Mouse (Mus musculus) small intestine, adult 10 weeks (tissue): ENCODE measurements around the gene Zdhhc7. TPM values are rescaled to one million over a fixed set of nuclear protein-coding genes. Genes with fewer than 3 reads are reported as not detected.

Experiments used
- polyA plus RNA-seq: library from polyadenylated mRNA; stranded (reverse); fragments of 350-450 nt; fragmentation: Illumina TruSeq; extraction: RNeasy Lipid Tissue Mini Kit (QIAGEN cat#74804); gene quantifications from one replicate; pipeline ENCODE4 v1.2.3, GENCODE M21; 2014; ENCODE audit warnings: low replicate concordance

Zdhhc7 gene
- 0.78 TPM for polyA plus RNA-seq

DNA sequence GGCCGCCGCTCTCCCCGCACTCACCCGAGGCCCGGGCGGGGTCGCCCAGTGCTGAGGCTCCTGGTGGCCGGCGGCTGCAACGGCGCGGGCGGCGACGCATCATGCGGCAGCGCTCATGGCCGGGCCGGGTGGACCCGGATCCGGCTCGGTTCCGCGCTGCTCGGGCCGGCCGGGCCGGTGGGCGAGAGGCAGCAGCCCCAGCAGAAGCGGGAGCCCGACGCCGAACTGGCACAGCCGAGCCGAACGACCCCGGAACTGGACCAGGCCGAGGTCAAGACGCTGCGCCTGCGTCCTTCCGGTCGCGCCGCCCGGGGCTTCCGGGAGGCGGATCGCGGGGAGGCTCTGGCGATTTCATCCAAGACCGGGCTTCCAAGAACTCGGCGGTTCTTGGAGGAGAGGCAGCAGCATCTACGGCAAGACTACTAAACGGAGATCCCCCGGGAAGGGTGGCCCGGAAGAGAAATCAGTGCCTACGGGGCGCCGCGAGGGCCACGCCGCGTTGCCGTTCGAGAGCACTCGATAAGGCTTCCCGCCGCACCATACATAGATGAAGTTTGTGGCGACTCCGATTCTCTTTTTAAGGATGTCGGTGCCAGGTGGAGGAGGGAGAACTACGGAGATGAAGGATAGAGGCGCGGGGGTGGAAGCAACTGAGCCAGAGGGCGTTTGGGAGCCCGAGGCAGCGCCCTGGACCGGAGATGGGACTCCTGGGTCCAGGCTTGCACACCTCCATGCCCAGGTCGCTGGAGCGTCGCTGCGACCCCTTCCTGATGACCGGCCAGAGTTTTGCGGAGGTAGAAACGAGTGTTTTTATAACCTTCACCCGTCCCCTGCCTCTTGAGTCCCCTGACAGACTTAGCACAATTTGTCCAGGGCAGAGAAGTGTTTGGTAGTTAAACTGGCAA is at the start of gene Zdhhc7:
Gene Zdhhc7, minus strand, starts transcription at position 415 of the 905 bp plus-strand sequence.

DNA sequence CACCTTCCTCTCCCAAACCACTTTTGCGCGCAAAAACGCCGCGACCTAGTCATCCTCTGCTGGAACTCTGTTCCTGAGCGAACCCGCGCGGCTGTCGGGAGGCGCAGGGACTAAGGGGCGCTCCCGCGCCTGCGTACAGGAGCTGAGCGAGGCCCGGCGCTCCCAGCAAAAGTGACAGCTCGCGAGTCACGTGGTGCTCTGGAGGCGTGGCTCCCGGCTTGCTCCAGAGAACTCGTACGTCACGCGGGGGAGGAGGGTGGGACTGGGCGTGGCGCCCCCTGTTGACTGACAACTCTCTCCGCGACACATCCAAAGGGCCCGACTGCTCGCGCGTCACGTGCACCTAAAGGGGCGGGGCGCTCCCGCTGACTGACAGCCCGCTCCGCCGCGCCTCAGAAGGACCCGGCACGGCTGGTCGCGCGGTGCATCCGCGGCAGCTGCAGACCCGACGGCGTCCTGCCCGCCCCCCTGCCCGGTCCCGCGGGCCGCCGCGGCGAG is 12.5 kb upstream of the Zdhhc7 start, which contains the start of gene 6430548M08Rik:
Gene 6430548M08Rik, plus strand, starts transcription at position 395 of the 498 bp plus-strand sequence.

Other genes with a start within 250 kb of the Zdhhc7 start
- gene Klhl36, start 239.2 kb downstream of the Zdhhc7 start, polyA plus RNA-seq, result not detected
- gene Usp10, start 191.1 kb downstream of the Zdhhc7 start, polyA plus RNA-seq, result 20.4 TPM
- 2.7 TPM for gene Gm20388, start 190.6 kb downstream of the Zdhhc7 start, polyA plus RNA-seq
- gene Crispld2, start 109.0 kb downstream of the Zdhhc7 start, polyA plus RNA-seq, result 1.4 TPM
- 1.6 TPM for gene 6430548M08Rik, start 12.7 kb upstream of the Zdhhc7 start, polyA plus RNA-seq
- gene Fam92b, start 76.0 kb upstream of the Zdhhc7 start, polyA plus RNA-seq, result not detected
- gene Gse1, start 127.0 kb upstream of the Zdhhc7 start, polyA plus RNA-seq, result 2.6 TPM